Mouse (Mus musculus): ENCODE results near the gene Zcchc2. TPM values are rescaled to one million over a fixed set of nuclear protein-coding genes. Genes with fewer than 3 reads are reported as not detected.

Gene Zcchc2
- total RNA-seq, 2 experiments from 2014 or later, result 22.7 to 24.9 TPM

DNA sequence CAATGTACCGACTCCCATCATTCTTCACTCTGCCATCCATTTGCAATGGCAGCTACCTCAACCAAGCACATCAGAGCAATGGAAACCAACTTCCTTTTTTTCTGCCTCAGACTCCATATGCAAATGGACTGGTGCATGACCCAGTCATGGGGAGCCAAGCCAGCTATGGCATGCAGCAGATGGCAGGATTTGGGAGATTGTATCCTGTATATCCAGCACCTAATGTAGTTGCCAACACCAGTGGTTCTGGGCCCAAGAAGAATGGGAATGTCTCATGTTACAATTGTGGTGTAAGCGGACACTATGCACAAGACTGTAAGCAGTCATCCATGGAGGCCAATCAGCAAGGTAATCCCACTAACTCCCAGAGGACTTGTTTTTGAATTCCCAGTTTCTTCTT, 40.7 kb downstream of the Zcchc2 start:
- intact Hi-C loops (cut with DNase I), result no loop called here
- DNase-seq, result no peak

DNA sequence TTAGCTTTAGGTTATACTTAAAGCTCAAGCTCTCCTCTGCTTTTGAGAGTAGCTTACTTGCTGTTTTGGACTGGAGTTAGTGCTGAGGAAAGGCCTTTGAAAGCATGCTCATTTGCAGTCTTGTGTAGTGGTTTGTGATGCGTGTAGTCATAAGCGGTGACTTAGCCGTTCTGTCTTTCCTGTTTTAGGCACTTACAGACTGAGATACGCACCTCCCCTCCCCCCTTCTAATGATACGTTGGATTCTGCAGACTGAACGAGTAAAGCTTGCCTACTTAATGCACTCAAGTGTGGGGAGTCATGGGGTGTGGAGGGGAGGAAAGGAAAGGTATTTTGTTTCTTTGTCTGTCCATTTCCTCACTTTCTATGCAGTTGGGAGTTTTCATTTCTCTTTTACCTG, 41.7 kb downstream of the Zcchc2 start:
- intact Hi-C loops (cut with DNase I), result no loop called here

DNA sequence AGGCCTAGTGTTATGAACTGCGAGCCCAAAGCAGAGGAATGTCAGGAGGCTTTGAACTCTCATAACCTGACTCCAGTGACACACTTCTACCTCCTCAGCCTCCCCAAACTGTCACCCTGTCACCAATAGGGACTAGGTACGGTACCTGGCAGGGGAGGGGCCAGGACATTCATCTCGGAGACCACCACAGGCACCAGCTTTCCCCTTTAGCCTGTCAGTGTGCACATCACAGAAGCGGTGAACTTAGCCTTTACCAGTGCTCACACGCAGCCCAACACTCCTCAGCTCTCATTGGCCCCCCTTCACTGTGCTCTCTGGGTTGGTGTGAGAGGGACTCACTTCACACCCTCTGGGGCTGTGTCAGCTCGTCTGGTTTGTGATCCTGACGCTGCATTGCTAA, 44.6 kb downstream of the Zcchc2 start:
- intact Hi-C loops (cut with DNase I), result no loop called here
- no peak for DNase-seq

More for the DNA sequence above, 41.7 kb downstream of the Zcchc2 start:
- DNase-seq, result no peak

DNA sequence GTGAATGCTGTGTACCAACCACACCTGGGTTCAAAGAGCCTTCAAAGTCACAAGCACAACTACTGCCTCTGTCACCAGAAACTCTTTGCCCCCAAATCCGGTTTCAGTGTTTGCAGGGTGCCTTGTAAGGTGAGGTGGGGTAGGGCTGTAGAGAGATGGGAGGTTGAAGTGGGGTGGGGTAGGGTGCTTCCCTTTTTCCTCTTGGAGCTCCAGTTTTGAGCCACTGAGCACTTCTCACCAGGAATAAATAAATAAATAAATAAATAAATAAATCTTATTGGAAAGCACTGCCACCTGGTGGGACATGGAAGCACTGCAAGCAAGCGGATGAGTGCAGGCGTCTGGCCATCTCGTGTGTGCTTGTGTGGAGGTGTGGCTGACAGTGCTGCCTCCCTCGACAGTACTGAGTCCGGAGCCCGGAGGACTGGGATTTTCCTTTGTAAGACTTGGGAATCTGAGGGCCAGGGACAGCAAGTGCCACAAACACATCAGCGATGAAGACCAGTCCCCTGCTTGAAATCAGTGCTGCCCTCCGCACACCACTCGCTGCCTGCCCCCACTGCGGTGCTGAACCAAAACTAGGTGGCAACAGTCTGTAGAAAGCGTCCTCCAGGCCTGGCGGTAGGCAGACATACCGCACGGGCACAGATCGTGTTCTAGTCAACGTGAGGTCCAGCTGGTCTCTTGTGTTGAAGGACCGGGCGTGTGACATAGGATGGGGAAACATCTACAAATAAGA, 46.8 kb downstream of the Zcchc2 start:
- peak; percentile 71 for DNase-seq
- intact Hi-C loops (cut with DNase I), result no loop called here

DNA sequence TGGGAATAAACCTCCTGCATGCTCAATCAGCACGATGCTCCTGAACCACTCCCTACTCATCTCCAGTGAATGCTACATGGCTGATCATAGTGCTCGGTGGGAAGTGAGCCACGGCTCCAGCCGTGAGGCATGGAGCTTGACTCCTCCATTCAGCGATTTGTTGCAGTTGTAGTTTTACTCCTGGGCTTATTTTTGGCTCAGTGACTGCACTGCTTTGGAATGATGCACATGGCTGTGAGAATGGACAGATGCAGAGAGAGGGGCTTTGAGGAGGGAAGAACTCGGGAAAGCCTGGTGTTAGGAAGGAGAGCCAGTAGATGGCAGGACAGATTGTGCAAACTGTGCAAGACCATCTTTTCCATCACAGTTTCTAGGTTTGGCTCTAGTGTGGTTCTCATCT, 49.1 kb downstream of the Zcchc2 start:
- no peak for DNase-seq
- intact Hi-C loops (cut with DNase I), result no loop called here

DNA sequence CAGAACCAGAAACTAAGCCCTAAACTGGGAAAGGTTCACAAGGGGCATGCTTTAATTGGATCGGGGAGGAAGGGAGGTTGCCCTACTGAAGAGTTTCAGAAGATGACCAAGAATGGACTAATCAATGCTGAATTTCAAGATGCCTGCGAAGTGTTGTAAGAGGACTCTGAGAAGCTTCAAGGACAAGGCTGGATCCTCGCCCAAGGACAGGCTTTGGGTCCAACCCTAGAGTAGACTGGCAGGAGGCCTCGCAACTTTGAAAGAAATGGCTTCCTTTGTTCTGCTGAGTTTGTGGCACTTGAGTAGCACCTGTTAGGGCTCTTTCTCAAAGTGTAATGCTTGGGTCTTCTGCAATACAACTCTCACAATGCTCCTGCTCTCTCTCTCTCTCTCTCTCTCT, 50.1 kb downstream of the Zcchc2 start:
- DNase-seq, result no peak
- intact Hi-C loops (cut with DNase I), result no loop called here

DNA sequence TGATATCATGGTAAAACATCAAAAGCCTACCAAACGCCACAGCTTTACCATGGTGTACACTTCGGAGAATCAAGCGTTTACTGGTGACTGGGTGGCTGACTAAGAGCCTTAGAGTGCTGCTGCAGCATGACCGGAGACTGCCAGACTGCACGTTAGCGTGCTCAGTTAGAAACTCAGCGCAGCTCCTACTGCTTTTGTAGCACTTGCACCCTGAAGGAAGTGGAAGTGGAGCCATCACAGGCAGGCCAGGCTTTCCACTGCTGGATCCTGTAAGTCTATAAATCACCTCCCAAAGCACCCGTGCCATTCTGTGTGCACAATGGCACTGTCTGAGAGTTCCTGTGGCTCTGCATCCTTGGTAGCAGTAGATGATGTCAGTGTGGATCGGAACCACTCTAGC, 52.0 kb downstream of the Zcchc2 start:
- DNase-seq, result no peak
- intact Hi-C loops (cut with DNase I), result no loop called here

DNA sequence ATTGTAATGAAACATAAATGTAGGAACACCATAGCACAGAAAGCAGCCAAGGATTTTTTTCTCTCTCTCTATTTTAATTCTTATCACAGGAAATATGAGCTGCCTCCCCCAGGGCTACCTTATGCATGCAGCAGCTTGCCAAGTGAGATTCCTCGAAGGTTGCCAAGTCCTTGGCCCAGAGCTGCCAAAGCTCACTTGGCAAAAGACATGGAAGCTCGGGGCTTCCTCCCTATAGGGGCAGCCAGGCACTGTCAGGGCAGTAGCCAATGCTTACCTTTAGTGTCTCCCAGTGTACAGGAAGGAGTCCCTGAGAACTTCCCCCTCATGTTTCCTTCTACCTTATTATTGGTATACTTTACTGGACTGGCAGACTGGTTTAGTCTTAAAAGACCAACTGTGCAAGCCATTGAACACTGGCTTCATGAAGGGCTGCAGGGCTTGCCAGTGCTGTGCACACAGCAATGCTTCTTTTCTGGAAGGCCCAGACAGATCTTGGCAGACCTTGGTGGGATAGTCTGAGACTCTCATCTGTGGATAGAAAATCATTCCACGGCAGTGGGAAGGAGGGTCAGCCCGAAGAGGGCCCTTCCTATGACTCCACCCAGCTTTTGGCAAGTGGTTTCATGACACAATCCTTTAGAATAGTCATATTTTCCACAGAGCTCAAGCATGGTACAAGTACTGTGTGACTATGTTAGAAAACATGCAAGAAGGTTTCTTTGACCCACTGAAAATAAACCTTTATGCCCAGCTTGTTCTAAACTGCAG, 53.0 kb downstream of the Zcchc2 start:
- intact Hi-C loops (cut with DNase I), result no loop called here
- peak; percentile 81 for DNase-seq

DNA sequence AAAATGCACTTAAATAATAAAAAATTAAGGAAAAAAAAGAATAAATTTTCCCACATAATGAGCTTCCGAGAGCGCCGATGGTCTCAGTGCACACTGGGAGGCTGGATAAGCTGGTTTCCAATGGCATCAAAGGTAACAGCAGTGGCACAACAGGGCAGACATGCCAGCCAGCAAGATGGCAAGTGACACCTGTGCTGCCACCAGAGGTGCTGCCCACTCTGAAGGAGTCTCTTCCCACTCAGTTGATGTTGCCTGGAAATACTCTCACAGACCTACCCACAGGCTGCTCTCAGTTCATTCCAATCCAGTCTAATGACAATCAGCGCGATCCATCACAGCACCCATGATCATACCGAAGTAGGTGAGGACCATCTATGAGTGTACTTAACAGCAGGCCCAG, 58.8 kb downstream of the Zcchc2 start:
- DNase-seq, result no peak
- intact Hi-C loops (cut with DNase I), result no loop called here

DNA sequence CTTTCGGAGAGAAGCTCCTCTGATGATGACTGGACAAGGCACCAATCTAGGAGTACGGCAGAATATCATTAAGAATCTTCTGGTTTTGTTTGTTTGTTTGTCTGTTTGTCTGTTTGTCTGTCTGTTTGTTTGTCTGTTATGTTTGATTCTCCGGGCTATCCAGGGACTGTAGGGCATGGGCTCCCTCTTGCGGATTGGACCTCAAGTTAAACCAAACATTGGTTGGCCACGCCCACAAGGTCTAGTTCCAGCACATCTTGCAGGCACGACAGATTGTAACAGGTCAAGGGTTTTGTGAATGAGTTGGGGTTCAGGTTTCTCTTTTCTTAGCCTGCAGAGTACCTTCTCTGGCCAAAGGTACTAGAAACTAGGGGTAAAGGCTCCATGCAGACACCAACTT, 64.8 kb downstream of the Zcchc2 start:
- intact Hi-C loops (cut with DNase I), result no loop called here
- no peak for DNase-seq

DNA sequence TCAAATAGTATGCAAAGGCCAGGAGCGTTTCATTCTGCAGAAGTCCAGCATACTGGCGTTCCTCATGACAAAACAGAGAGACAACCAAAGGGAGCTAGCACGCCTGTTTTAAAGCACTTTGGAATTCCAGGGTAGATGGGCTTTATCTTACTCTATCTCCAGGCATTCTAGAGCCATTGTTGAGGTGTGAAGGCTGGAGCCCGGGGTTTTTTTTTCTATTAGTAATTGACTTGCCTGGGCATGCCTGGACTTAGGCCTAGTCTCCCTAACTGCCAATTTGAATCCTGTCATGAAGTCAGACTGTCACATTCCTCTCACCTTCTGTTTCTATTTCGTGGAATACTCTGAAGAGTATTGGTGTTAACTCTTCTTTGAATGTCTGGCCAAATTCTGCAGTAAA, 68.1 kb downstream of the Zcchc2 start:
- no peak for DNase-seq
- intact Hi-C loops (cut with DNase I), result no loop called here

DNA sequence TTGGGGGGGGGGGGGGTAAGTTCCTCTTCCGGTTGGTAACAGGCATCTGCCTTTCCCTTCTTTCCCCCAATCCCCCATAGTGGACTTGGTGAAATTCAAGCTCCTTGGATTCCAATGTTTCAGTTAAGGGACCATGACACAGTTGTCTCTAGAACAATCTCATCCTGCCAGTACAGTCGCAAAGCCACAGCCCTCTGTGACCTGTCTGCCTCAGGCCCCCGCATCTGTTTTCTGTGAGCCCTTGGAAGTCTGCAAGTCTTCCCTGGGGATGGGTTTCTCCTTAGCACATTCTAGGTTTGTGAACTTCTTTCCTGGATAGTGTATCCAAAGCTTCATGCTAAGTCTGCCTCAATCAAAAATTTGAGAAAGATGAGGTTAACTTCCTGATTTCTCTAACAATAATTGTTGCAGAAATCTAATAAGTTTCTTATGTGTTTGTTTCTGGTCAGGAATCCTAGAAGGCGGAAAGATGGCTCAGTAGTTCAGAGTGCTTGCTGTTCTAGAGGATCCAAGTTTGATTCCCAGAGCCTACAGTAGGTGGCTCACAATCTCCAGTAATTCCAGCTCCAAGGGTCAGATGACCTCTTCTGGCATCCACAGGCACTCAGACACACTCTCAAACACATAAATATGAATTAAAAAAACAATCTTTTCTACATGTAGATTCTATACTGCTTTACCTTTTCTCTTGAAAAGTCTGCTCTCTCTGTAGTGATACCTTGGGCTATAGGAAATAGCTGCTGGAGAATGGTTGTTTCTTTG, 69.5 kb downstream of the Zcchc2 start:
- intact Hi-C loops (cut with DNase I), result no loop called here
- DNase-seq, result no peak

DNA sequence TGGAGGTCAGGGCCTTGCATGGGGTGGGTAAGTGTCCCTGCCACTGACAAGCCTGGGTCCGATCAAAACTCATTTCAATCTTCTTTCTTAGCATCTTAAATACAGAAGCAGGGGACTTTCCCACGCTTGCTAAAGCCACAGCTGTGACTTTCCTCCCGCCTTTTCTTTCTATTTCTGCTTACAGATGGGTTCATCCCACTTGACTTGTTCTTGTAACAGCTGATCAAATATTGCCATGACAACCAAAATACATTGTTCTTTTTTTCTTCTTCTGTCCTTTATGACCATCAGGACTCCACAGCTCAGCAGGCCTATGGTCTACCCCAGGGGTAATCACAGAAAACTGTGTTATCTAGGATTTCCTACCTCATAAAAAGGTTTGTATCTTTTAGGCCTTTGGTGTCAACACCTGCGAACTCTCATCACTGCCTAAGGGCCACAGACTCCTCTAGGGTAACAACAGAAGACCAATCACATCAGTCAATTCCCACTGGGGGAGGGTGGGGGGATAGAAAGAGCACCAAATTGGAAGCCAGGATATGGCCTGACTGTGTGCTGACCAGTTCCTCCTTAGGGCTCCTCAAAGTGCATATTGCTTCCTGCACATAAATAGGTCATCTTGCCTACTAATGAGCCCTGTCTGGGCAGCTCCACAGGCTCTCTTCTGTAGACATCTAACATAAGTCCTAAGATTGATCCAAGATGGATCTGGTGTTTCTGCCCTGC, 71.1 kb downstream of the Zcchc2 start:
- no peak for DNase-seq
- intact Hi-C loops (cut with DNase I), result no loop called here

DNA sequence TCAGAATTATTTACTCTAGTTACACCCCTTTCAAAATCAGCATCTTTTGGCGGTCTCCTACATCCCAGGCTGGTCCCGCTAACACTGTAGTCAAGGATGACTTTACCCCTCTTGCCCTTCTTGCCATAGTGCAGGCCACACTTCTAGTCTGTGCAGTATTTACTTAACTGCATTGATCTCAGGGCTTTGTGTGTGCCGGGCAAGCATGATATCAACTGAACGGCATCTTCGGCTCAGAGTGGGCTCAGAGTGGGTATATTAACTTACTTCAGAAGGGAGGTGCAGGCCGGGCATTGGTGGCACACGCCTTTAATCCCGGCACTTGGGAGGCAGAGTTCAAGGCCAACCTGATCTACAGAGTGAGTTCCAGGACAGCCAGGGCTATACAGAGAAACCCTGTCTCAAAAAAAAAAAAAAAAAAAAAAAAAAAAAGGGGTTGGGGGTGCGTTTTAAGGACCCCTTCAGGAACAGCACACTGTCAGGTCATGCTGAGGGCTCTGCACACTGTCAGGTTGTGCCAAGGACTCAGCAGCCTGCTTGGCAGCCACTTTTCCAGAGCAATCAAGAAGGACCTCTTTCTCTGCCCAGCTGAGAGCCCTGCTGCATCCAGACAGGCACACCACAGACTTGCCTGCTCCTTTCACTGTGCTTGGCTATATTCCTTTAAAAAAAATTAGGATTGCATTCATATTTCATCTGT, 72.8 kb downstream of the Zcchc2 start:
- intact Hi-C loops (cut with DNase I), result no loop called here

DNA sequence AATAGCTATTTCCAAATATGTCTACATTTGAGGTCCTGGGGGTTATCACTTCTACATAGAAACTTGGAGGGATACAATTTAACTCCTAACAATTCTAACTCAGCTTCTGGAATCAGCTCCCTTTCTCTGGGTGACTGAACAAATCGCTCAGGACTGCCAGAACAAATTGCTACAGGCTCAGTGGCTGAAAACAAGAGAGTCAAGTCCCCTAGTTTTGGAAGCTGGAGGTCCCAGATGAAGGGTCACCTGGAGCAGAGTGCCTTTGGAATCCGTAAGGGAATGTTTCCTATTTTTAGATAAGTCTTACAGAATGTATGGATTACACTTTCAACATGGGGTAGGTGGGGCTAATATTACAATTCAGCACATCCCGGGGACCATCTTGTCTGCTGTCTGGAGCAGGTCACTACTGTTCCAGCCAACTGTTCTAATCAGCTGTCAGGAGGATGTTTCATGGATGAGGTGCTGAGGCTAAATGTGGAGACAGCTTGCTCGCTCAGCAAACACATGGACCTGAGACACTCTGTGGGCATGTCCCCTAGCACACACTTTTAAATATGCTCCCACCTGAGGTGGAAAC, 73.5 kb downstream of the Zcchc2 start:
- peak; percentile 40 for DNase-seq
- intact Hi-C loops (cut with DNase I), result no loop called here

More for the DNA sequence above, 72.8 kb downstream of the Zcchc2 start:
- peak; percentile 70 for DNase-seq

DNA sequence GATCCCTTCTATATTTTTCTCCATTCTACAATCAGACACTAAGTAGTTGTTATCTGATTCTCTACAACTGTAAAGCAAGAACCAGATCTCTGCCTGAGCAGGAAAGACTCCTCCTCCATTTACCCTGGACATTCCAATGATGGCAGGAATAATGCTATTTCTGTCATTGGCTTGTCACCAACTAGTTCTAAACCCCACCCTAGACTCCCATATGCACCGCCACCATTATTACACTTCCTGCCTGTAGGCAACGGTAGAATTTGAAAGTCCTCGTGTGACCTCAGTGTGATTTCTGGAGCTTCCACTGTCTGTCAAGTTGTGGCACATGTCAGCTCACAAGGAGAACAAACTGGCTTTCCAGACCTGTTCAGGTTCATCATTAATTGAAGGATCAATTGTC, 74.1 kb downstream of the Zcchc2 start:
- DNase-seq, result no peak
- intact Hi-C loops (cut with DNase I), result no loop called here

DNA sequence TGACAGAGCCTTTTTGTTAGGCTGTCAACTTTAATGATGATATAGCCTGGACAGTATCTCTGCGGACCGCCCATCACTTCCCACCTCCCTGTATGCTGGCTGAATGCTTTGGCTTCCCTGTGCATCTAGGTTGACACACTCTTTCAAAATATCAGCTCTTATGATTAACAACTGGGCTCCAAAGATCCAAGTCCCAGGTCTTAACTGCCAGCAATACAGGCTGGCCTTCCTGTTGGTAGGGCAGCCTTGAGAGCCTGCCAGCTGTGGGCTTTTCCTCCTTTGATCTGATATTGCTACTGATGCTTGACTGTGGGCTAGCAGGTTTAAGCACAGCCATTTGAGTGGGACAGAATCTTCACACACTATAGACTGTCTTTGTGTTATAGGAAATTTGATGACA, 74.5 kb downstream of the Zcchc2 start:
- no peak for DNase-seq
- intact Hi-C loops (cut with DNase I), result no loop called here

DNA sequence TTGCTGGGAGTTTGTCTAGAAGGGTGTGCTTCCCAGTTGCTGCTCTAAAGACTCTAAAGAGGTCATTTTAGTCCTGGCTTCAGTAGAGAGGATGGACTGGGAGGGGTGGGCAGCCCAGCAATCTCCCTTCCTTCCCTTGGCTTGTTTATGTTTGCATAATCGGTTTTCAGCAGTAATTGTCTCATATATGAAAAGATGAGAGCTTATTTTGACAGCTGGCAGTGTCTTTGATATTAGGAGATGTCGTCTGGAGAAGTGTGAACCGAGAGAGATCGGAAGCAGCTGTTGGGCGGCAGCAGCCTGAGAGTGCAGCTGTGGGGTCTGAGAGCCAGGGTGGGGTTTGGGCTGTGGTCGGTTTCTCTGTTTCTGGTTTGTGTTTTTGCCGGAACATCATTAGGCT, 75.5 kb downstream of the Zcchc2 start:
- DNase-seq, result no peak
- intact Hi-C loops (cut with DNase I), result no loop called here

DNA sequence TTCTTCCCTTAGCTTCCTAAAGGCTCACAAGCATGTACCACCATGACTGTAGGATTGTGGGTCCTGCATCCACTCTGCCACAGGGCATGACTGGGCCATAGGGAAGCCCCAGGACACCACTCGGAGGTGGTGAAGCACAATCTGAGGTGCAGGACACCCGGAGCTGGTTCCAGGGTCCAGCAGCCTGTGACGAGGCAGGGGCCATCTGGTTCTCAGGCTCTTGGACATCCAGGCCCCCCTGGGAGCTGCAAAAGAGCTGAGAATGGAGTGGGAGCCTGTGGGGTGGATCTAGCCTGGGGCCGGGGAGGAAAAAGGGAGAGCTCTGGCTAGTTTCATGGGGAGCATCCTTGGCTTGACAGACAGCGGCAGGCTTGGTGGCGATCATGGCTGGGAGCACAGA, 77.1 kb downstream of the Zcchc2 start:
- no peak for DNase-seq
- intact Hi-C loops (cut with DNase I), result no loop called here

All from left cerebral cortex, postnatal 4 days (tissue).